Mouse (Mus musculus) embryo, embryonic 11.5 days (tissue): ENCODE results near the gene Scamp2.
A peak's percentile ranks its signal among the peaks of the same experiment; 100 is the strongest.

Experiments
- DNase-seq: peaks from one replicate; pipeline ENCODE4 v3.0.0-alpha.2; 2012; ENCODE audit warnings: low read depth, low spot score

The Scamp2 gene

DNA sequence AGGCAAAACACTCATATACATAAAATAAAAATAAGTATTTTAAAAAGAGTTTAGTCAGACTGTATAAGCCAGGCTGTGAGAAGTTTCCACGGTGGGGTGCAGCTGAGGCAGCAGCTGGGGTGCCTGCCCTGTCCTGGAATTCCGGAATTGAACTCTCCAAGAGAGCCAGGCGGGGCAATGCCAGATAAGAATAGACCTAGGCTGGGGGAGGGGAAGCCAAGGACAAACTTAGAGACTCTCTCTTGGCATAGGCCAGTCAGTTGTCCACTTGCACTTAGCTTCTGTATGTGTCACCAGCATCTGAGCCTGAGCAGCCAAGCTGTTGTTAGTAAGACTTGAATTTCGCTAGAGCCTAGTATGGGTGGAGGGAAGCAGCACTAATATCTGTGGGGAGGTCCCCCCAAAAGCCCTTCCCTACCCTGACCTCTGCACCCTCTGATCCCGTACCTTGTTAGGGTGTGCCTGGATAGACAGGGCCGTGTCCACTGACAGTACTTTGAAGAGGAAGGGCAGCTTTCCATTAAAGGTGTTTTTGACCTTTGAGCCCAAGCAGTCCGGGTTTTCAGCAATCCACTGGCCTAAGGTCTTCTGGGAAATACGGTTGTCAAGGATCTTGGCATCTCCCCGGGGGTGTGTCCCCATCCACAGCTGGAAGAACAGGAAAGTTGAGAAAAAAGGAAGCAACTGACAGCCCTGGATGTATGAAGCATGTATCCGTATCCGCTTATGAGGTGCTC is 10.4 kb upstream of the Scamp2 start:
- DNase-seq = no peak

GRCm38 (mm10) chr9:57552139-57552887 is 8.4 kb upstream of the Scamp2 start, which contains the start of gene Mpi:
TSS of gene Mpi (minus strand) at chr9:57552763.
- peak; percentile 44 for DNase-seq

- no peak for DNase-seq
Observed at GRCm38 (mm10) chr9:57553119-57553518, 7.6 kb upstream of the Scamp2 start.

DNA sequence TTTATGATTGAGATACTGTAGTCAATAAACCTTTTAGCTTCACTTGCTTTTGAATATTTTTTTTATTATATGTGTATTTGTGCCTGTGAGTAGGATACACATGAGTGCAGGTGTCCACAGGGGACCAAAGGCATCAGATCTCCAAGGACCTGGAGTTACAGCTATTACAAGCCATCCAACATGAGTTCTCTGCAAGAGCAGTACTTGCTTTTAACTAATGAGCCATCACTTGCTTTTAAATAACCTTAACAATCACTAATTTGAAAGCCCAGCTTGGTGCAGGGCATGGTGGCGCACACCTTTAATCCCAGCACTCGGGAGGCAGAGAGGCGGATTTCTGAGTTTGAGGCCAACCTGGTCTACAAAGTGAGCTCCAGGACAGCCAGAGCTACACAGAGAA is 6.0 kb upstream of the Scamp2 start:
- DNase-seq = no peak

DNA sequence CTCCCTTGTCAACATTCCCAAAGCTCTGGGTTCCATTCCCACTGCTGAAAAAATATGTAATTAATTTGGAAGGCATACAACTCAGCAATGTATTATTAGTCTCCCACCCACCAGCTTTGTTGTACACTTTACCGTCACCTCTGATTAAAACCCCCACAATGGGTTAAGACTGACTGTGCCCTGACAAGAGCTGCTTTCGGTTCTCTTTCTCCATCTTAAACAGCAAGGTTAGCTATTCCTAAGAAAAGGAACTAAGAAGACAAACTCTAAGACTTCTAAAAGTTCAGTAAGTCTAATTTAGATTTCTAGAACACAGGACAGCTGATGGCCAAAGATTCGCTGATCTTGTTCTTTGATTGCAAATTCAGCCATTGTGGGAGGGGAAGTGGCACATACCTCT is 3.5 kb upstream of the Scamp2 start:
- no peak for DNase-seq

- no peak for DNase-seq
Observed at GRCm38 (mm10) chr9:57558625-57559024, 2.1 kb upstream of the Scamp2 start.

GRCm38 (mm10) chr9:57559568-57559967 is 1.2 kb upstream of the Scamp2 start:
- no peak for DNase-seq

- no peak for DNase-seq
Observed at GRCm38 (mm10) chr9:57560263-57560662, 480 bp upstream of the Scamp2 start.

- no peak for DNase-seq
Observed at GRCm38 (mm10) chr9:57561711-57562099, 962 bp downstream of the Scamp2 start.

- DNase-seq = no peak
Observed at GRCm38 (mm10) chr9:57562896-57563372, 2.2 kb downstream of the Scamp2 start.

- DNase-seq = no peak
Observed at GRCm38 (mm10) chr9:57564609-57565008, 3.9 kb downstream of the Scamp2 start.

- DNase-seq = no peak
Observed at GRCm38 (mm10) chr9:57565741-57566221, 5.0 kb downstream of the Scamp2 start.

DNA sequence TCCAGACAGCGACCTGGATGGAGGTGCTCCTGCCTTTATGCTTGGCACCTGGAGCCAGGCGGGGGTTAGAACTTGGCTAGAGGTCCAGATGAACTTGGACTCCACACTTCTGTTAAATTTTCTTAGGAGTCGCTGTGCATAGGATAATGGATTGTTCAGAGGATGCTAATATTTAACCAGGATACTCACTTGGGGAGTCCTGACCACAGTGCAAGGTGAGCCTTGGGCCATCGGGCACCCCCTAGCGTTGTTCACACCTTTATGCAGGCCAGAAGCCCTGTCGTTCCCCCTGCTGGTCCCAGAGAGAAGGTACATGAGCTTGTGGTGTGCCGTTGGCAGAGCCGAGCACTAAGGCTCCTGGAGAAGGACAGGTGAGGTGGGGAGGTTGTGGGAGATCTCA is 6.1 kb downstream of the Scamp2 start:
- no peak for DNase-seq

GRCm38 (mm10) chr9:57568500-57568899 is 7.8 kb downstream of the Scamp2 start:
- DNase-seq = no peak

DNA sequence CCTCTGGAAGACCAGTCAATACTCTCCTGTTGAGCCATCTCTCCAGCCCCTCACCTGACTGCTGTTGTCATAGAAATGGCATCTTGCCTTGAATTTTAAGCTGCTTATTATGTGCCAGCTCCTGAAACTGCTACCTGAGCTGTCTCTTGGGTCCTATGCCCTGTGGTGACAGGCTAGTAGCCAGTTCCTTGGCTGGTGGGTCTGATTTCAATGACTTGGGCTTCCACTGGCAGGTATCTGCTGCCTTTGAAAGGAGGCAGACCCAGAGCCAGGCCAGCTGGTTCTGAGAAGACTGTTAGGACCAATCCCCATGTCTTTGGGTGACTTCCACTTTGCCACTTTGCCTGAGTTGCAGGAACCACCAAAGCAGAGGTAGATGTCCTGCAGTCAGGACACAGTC is 13.7 kb downstream of the Scamp2 start:
- no peak for DNase-seq

DNA sequence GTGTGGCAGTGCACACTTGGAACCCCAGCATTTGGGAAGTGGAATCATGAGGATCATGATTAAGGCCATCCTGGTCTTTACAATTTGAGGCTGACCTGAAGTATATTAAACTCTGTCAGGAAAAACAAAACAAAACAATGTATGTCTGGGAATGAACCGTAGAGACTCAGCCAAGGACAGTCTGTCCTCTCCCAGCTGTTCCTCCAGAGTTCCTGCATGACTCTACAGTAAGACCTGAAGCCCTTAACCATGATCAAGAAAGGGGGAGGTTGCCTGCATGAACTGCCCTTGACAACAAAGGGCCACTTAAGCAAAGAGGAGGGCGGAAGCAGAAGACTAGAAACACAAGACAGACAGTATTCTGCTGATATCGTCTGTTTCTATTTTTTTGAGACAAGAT is 14.8 kb downstream of the Scamp2 start:
- no peak for DNase-seq

DNA sequence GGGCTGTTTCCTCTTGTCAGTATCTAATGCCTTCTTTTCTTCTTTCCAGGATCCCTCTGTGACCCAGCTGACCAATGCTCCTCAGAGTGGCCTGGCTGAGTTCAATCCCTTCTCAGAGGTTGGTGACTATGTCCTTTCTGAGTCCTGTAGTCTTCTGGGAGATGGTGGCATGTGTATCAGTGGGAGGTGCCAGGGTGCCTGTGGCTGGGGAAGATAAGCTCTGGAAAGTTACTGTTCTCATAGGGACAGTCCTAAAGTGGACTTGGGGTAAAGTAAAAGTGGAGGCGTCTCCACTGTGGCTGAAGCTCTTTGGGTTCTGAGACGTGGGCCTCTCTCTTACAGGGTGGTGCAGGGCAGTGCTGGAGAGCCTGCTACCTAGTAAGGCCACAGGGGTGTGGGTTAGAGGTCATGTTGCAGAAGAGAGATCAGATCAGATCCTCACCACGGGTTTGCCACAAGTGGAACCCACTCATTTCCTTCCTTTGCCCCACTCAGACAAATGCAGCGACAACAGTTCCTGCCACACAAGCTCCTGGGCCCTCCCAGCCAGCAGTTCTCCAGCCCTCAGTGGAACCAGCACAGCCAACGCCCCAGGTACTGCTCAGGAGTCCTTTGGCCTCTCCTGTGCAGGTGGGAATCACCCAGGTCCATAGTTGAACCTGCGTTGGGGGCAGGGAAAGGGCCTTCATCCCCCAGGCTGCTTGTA is 16.6 kb downstream of the Scamp2 start:
- DNase-seq = no peak

- DNase-seq = no peak
Observed at GRCm38 (mm10) chr9:57584991-57585390, 24.2 kb downstream of the Scamp2 start.

DNA sequence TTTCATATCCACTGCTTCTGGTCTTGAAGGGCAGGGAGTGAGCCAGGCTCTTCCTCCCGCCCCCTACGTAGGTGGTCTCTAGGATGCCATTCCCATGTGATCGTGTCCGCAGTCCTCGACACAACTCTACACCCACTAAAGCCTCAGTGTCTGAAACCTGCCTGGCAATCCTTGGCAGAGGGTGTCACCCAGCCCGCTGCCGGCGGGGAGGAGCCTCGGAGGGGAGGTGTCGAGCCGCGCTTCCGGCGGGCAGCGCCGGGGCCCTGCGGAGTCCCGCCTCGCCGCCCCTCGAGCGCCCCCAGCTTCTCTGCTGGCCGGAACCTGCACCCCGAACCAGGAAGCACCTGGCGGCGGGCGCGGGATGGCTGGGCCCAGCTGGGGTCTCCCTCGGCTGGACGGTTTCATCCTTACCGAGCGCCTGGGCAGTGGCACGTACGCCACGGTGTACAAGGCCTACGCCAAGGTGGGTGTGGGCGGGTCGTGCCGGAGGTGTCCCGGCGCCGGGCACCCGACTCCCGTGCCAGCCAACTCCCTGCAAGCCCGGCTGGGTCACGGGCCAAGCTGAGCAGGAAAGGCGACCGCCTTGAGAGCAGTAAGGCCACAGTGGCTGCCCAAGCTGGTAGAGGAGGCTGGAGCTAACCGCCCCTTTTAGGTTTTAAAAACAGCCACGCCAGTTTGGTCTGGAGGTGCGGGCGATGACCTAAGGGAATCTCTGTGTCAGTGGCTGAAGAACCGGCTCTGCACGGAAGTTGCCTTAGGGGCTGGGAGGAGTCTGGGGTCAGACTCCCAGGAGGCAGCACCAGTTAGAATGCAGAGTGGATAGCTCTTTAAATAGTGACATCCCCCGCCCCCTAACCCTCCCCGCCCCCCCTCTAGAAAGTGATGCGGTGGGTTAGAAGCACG is 28.7 kb downstream of the Scamp2 start, which contains the start of gene Ulk3:
TSS of gene Ulk3 (plus strand) at position 229 of the 903 bp plus-strand sequence.
- DNase-seq = no peak

DNA sequence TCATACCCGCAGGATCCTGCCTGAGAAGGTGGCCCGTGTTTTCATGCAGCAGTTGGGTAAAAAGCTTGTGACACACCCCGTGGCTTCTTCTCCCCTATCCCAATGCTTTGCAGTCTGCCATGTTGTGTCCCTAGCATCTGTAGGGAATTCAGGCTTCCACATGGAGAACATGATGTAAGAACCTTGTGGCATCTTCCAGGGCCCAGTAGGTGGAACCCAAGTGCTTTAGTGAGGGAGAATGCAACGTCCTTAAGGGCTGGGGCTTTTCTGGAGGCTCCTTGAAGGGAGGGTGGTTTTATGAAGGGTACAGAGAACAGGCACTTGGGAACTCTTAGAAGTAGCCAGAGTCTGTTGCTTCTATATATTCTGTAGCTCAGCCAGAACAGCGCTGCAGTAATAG is 30.0 kb downstream of the Scamp2 start:
- no peak for DNase-seq
